Mouse (Mus musculus): ENCODE measurements around the gene Lrpprc. TPM values are rescaled to one million over a fixed set of nuclear protein-coding genes. Genes with fewer than 3 reads are reported as not detected.

Gene Lrpprc
- polyA plus RNA-seq, 1 experiment = 5.4 TPM

DNA sequence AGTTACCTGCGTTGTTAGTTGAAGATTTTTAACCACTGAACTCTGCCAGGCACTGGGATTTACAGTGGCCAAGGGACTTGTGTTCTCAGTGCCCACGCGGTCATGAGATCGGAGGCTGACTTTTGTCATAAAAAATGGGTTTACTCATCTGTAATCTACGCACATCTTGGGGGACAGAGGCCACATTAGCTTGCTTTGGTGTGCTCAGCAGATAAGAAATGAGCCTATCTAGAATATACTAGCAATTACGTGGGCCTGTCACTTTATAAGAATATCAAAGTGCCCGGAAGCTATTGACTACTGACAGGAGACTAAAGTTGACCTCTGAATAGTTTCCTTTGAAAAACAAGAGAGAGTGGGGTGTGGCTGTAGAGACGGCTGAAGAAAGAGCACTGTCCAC lies 131.6 kb downstream of the Lrpprc start:
- Histone ChIP-seq H3K4me1 (ENCODE audit: control insufficient read depth, insufficient read depth, insufficient read length) (no peaks in the 10 kb centered on the region), H3K27ac (ENCODE audit: insufficient read depth, low read length) (no peak overlapping the region), H3K27me3 (ENCODE audit: control insufficient read depth, insufficient read depth, low read length) (no peaks in the 10 kb centered on the region), H3K36me3 (ENCODE audit: control insufficient read depth, insufficient read depth, low read length) (no peaks in the 10 kb centered on the region), H3K4me3 (ENCODE audit: extremely low read depth, insufficient read depth, insufficient read length) (no peak overlapping the region)
- TF ChIP-seq CTCF (IDR thresholded peaks at IDR 0.05; ENCODE audit: extremely low read depth, insufficient read depth, insufficient read length, insufficient replicate concordance) (no peak), POLR2A (IDR thresholded peaks at IDR 0.05; ENCODE audit: low read depth, low read length) (no peak)
- no peak for DNase-seq (ENCODE audit: low read depth in 1 of 2, low spot score in 2 of 2)
- 87% methylated on average over 8 of the region's 8 CpGs for WGBS

DNA sequence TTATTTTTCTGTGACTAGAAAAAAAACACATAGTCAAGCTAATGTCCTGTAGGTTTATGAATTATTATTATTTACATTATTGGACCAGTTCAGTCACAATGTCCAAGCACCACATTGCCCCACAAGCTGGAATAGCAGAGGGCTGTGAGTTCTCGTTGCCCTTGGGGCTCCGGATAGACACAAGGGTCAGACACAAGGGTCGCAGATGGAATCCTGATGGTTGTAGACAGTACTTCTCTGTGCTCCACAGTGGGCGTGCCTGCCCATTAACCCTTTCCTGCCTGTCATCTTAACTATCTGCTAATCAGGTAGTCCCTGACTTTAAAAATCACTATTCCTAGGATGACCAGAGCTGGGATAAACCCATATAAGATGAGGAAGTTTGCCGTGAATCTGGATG lies 132.4 kb downstream of the Lrpprc start:
- Histone ChIP-seq H3K4me1 (ENCODE audit: control insufficient read depth, insufficient read depth, insufficient read length) (no peaks in the 10 kb centered on the region), H3K27me3 (ENCODE audit: control insufficient read depth, insufficient read depth, low read length) (no peaks in the 10 kb centered on the region), H3K27ac (ENCODE audit: insufficient read depth, low read length) (no peak overlapping the region), H3K4me3 (ENCODE audit: extremely low read depth, insufficient read depth, insufficient read length) (no peak overlapping the region), H3K36me3 (ENCODE audit: control insufficient read depth, insufficient read depth, low read length) (no peaks in the 10 kb centered on the region)
- DNase-seq (ENCODE audit: low read depth in 1 of 2, low spot score in 2 of 2) = no peak
- TF ChIP-seq CTCF (IDR thresholded peaks at IDR 0.05; ENCODE audit: extremely low read depth, insufficient read depth, insufficient read length, insufficient replicate concordance) = no peak
- 89% methylated on average over 5 of the region's 5 CpGs for WGBS

- Histone ChIP-seq H3K27ac (ENCODE audit: insufficient read depth, low read length) (no peak overlapping the region), H3K4me3 (ENCODE audit: extremely low read depth, insufficient read depth, insufficient read length) (no peak overlapping the region), H3K27me3 (ENCODE audit: control insufficient read depth, insufficient read depth, low read length) (no peaks in the 10 kb centered on the region), H3K4me1 (ENCODE audit: control insufficient read depth, insufficient read depth, insufficient read length) (no peaks in the 10 kb centered on the region), H3K36me3 (ENCODE audit: control insufficient read depth, insufficient read depth, low read length) (no peaks in the 10 kb centered on the region)
- DNase-seq (ENCODE audit: low read depth in 1 of 2, low spot score in 2 of 2) = no peak
- TF ChIP-seq POLR2A (IDR thresholded peaks at IDR 0.05; ENCODE audit: low read depth, low read length) = no peak
- no peak for TF ChIP-seq CTCF (IDR thresholded peaks at IDR 0.05; ENCODE audit: extremely low read depth, insufficient read depth, insufficient read length, insufficient replicate concordance)
- WGBS = 87% methylated on average over 7 of the region's 7 CpGs
These were observed 132.8 kb downstream of the Lrpprc start for GRCm38 (mm10) chr17:84657782-84658181.

GRCm38 (mm10) chr17:84657422-84657732 lies 133.2 kb downstream of the Lrpprc start:
- Histone ChIP-seq H3K4me3 (ENCODE audit: extremely low read depth, insufficient read depth, insufficient read length) (no peak overlapping the region), H3K27ac (ENCODE audit: insufficient read depth, low read length) (no peak overlapping the region), H3K27me3 (ENCODE audit: control insufficient read depth, insufficient read depth, low read length) (no peaks in the 10 kb centered on the region), H3K36me3 (ENCODE audit: control insufficient read depth, insufficient read depth, low read length) (no peaks in the 10 kb centered on the region), H3K4me1 (ENCODE audit: control insufficient read depth, insufficient read depth, insufficient read length) (no peaks in the 10 kb centered on the region)
- TF ChIP-seq CTCF (IDR thresholded peaks at IDR 0.05; ENCODE audit: extremely low read depth, insufficient read depth, insufficient read length, insufficient replicate concordance) (no peak), POLR2A (IDR thresholded peaks at IDR 0.05; ENCODE audit: low read depth, low read length) (no peak)
- WGBS = 88% methylated on average over 3 of the region's 3 CpGs
- no peak for DNase-seq (ENCODE audit: low read depth in 1 of 2, low spot score in 2 of 2)

DNA sequence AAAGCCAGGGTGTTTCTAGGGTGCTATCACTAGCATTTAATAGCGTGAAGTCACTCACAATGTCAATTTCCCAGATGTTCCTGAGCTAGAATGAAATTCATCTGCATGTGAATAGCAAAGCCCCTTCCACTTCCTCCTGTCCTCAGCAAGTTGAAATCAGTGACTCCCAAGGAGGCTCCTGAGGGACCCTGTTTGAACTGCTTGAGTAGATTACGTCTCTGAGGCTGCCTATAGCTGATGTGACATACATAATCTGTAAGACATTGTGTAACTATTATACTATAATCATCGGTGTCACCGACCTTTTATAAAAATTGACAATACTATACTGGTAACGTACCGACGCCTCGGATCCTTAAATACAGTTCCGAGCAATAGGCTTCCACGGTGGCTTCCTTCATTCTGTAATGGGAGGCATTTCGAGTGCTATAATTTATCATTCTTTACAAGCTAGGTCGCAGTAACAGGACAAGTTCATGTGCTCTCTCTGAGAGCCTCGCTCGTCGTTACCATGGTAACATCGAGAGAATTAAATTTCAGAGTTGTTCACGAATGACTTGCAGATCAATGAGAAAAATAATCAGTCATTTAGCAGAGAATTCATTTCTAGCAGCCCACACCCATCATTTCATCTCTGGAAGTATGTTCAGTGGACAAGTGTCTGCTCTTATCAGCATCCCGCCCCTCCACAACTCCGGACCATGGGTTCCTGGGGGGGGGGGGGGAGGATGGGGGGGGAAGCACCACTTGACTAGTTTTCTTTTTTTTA lies 133.8 kb downstream of the Lrpprc start:
- H3K27me3 ChIP-seq (ENCODE audit: control insufficient read depth, insufficient read depth, low read length) = no peaks in the 10 kb centered on the region
- no peak for DNase-seq (ENCODE audit: low read depth in 1 of 2, low spot score in 2 of 2)
- H3K36me3 ChIP-seq (ENCODE audit: control insufficient read depth, insufficient read depth, low read length) = no peaks in the 10 kb centered on the region
- H3K27ac ChIP-seq (ENCODE audit: insufficient read depth, low read length) = no peak overlapping the region
- WGBS = 88% methylated on average over 19 of the region's 19 CpGs
- H3K4me3 ChIP-seq (ENCODE audit: extremely low read depth, insufficient read depth, insufficient read length) = no peak overlapping the region
- TF ChIP-seq CTCF (IDR thresholded peaks at IDR 0.05; ENCODE audit: extremely low read depth, insufficient read depth, insufficient read length, insufficient replicate concordance) (no peak), POLR2A (IDR thresholded peaks at IDR 0.05; ENCODE audit: low read depth, low read length) (no peak)
- H3K4me1 ChIP-seq (ENCODE audit: control insufficient read depth, insufficient read depth, insufficient read length) = no peaks in the 10 kb centered on the region

- Histone ChIP-seq H3K27me3 (ENCODE audit: control insufficient read depth, insufficient read depth, low read length) (no peaks in the 10 kb centered on the region), H3K4me1 (ENCODE audit: control insufficient read depth, insufficient read depth, insufficient read length) (no peaks in the 10 kb centered on the region), H3K27ac (ENCODE audit: insufficient read depth, low read length) (no peak overlapping the region), H3K4me3 (ENCODE audit: extremely low read depth, insufficient read depth, insufficient read length) (no peak overlapping the region), H3K36me3 (ENCODE audit: control insufficient read depth, insufficient read depth, low read length) (no peaks in the 10 kb centered on the region)
- WGBS = 80% methylated on average over 5 of the region's 5 CpGs
- TF ChIP-seq CTCF (IDR thresholded peaks at IDR 0.05; ENCODE audit: extremely low read depth, insufficient read depth, insufficient read length, insufficient replicate concordance) = no peak
- TF ChIP-seq POLR2A (IDR thresholded peaks at IDR 0.05; ENCODE audit: low read depth, low read length) = no peak
- DNase-seq (ENCODE audit: low read depth in 1 of 2, low spot score in 2 of 2) = no peak
These were observed 134.4 kb downstream of the Lrpprc start for GRCm38 (mm10) chr17:84656205-84656604.

Other genes starting within 250 kb of the Lrpprc start
- 0.48 and 0.71 TPM in 2 replicates for gene Dync2li1, start 164.3 kb downstream of the Lrpprc start, polyA plus RNA-seq (2012; rRNA removed)
- 0.06 TPM in 1 of 2 replicates, not detected in the other for gene Abcg8, start 114.5 kb downstream of the Lrpprc start, polyA plus RNA-seq (2012; rRNA removed)
- gene Abcg5, start 107.8 kb downstream of the Lrpprc start, polyA plus RNA-seq (2012; rRNA removed) = 0.09 TPM in 1 of 2 replicates, not detected in the other
- 12.8 and 13.1 TPM in 2 replicates for gene Ppm1b, start 166.0 kb upstream of the Lrpprc start, polyA plus RNA-seq (2012; rRNA removed)
- 0.33 and 0.35 TPM in 2 replicates for gene Slc3a1, start 237.6 kb upstream of the Lrpprc start, polyA plus RNA-seq (2012; rRNA removed)